Mouse (Mus musculus): Measurements from ENCODE around the gene Gm14698.
"Not testable (repeated sequence)": the region's sequence is repeated elsewhere in the genome, so short reads cannot be mapped to it uniquely, and the experiment has no call there.

- TF ChIP-seq CTCF, POLR2A (IDR thresholded peaks at IDR 0.05; ENCODE audit: insufficient read depth, low read depth, low read length): not testable (repeated sequence)
These were observed at the start of gene Gm14698 for GRCm38 (mm10) chrX:68821059-68821458.
